Mouse (Mus musculus): Measurements from ENCODE around the gene C2. TPM values are rescaled to one million over a fixed set of nuclear protein-coding genes. Genes with fewer than 3 reads are reported as not detected.
A peak's percentile ranks its signal among the peaks of the same experiment; 100 is the strongest.

C2 gene
- polyA plus RNA-seq, 1 experiment: 62.9 TPM

DNA sequence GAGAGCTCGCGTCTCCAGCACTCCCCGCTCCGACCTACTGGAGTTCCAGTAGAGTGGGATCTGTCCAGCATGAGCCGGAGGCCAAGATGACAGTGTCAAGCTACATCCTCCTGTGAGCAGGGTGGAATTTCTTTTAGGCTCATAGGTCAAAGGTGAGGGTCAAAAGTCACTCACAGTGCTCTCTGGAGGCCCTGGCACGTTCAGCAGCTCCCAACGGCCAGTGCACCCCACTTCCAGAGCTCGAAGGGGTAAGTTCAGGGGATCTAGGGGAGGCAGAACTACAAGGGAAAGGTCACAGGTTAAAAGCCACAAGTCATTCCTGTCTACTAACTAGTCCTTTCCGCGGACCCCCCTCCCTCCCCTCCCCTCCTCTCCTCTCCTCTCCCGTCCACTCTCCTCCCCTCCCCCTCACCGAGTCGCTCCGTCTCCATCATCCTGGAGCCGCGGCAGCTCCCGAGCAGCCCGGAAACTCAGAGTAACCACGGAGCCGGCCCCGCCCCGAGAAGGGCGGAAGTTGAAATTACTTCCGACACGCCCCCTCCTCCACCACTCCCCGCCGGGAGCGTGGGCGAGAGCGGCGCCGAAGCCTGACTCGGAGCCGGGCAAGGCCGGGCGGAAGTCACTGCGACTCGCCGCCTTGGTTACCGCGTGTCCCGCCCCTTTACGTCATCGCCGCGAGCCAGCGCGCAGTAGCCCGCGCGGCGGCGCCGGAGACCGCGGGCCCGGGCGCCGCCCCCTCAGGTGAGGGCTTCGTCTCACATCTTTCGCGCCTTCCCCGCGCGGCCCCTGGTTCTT is 48.1 kb downstream of the C2 start, which contains the start of the genes Skiv2l and Nelfe:
Skiv2l (minus strand) TSS at position 489 of the 795 bp plus-strand sequence.
Nelfe (plus strand) TSS at position 670 of the 795 bp plus-strand sequence.
- peak within 1 kb of the TSS; percentile 10; the same call in 1 of the 2 replicates for H3K27ac ChIP-seq (ENCODE audit: insufficient read depth, low read depth, low read length)
- H3K27me3 ChIP-seq (replicated peaks; ENCODE audit: control insufficient read depth, insufficient read depth, low read length): no peaks in the 10 kb centered on the region
- DNase-seq: peak; percentile 98
- H3K36me3 ChIP-seq (ENCODE audit: control insufficient read depth, insufficient read depth, low read length): no peaks in the 10 kb centered on the region
- WGBS: 2% methylated on average over 65 of the region's 65 CpGs
- peaks cover 7% of the 10 kb centered on the region; the same call in 1 of the 2 replicates for H3K4me1 ChIP-seq (ENCODE audit: control insufficient read depth, insufficient read depth, low read length)
- TF ChIP-seq CTCF (conservative IDR thresholded peaks at IDR 0.05; ENCODE audit: insufficient read depth, insufficient read length, low read depth, low read length) (0 out of 2 replicates have a peak, but pooled peaks have one; percentile 19), POLR2A (IDR thresholded peaks at IDR 0.05; ENCODE audit: low read depth, low read length) (no peak)
- H3K4me3 ChIP-seq (ENCODE audit: insufficient read depth, low read depth, low read length): peak within 1 kb of the TSS; percentile 71

DNA sequence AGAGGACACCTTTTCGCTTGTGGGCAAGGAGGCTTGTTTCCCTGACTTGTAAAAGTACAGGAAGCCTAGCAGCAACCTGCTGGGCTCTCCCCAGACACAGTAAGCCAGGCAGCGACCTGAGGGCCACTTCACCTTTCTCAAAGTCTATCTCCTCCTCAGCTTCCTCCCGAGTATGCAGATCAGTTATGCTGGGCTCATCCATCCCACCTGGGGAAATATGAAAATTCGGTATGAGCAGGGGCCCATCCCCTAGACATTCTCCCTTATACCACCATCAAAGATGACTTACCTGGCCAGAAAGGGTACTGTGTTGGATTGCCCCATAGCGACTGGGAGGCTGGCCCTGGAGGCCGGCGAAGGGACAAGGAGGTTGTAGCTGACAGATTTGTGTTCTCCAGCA is 50.5 kb downstream of the C2 start:
- peaks cover 7% of the 10 kb centered on the region; the same call in 1 of the 2 replicates for H3K4me1 ChIP-seq (ENCODE audit: control insufficient read depth, insufficient read depth, low read length)
- 93% methylated on average over 7 of the region's 7 CpGs for whole genome bisulfite sequencing
- DNase-seq: no peak
- TF ChIP-seq POLR2A (IDR thresholded peaks at IDR 0.05; ENCODE audit: low read depth, low read length): no peak
- no peak for TF ChIP-seq CTCF (conservative IDR thresholded peaks at IDR 0.05; ENCODE audit: insufficient read depth, insufficient read length, low read depth, low read length)
- H3K27me3 ChIP-seq (replicated peaks; ENCODE audit: control insufficient read depth, insufficient read depth, low read length): no peaks in the 10 kb centered on the region
- no peak overlapping the region for H3K27ac ChIP-seq (ENCODE audit: insufficient read depth, low read depth, low read length)
- no peaks in the 10 kb centered on the region for H3K36me3 ChIP-seq (ENCODE audit: control insufficient read depth, insufficient read depth, low read length)
- H3K4me3 ChIP-seq (ENCODE audit: insufficient read depth, low read depth, low read length): no peak overlapping the region

DNA sequence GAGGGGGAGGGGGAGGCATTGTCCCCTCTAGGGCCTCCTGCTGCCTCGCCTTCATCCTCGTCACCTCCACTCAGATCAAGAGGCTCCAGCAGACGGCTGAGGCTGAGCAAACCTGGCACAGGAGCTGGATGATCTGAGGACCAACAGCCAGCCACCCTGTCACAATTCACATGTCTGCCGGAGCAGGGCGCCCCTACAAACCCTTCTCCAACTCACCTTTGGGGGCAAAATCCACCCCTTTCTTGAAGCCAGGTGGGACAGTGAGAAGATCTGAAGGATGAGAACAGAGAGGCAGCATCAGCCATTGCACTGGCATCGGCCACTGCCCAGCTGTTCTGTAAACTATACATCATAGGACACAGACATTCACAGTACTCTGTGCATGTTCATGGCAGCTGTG is 50.9 kb downstream of the C2 start:
- Histone ChIP-seq H3K27me3 (replicated peaks; ENCODE audit: control insufficient read depth, insufficient read depth, low read length) (no peaks in the 10 kb centered on the region), H3K4me3 (ENCODE audit: insufficient read depth, low read depth, low read length) (no peak overlapping the region), H3K36me3 (ENCODE audit: control insufficient read depth, insufficient read depth, low read length) (no peaks in the 10 kb centered on the region), H3K27ac (ENCODE audit: insufficient read depth, low read depth, low read length) (no peak overlapping the region), H3K4me1 (ENCODE audit: control insufficient read depth, insufficient read depth, low read length) (peaks cover 7% of the 10 kb centered on the region; the same call in 1 of the 2 replicates)
- DNase-seq: no peak
- 95% methylated on average over 6 of the region's 6 CpGs for WGBS
- no peak for TF ChIP-seq CTCF (conservative IDR thresholded peaks at IDR 0.05; ENCODE audit: insufficient read depth, insufficient read length, low read depth, low read length)
- no peak for TF ChIP-seq POLR2A (IDR thresholded peaks at IDR 0.05; ENCODE audit: low read depth, low read length)

DNA sequence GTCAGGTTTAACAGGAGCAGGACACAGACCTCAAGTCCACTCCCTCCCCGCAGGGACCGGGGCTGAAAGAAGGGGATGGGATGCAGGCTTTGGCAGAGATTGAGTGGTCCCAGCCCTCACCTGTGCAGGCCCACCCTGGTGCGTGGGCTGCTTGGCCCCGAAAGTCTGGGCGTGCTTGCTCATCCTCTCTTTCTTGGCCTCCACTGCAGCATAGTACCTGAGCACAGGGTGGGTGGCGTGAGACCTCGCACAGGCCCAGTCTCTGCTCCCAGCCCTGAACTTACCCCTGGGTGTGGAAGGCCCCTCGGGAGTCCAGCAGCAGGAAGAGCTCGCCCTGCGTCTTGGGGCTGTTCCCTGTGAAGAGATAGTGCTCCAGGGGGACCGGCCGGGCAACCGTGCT is 53.2 kb downstream of the C2 start:
- no peak overlapping the region for H3K27ac ChIP-seq (ENCODE audit: insufficient read depth, low read depth, low read length)
- DNase-seq: no peak
- no peaks in the 10 kb centered on the region for H3K36me3 ChIP-seq (ENCODE audit: control insufficient read depth, insufficient read depth, low read length)
- H3K4me3 ChIP-seq (ENCODE audit: insufficient read depth, low read depth, low read length): no peak overlapping the region
- TF ChIP-seq POLR2A (IDR thresholded peaks at IDR 0.05; ENCODE audit: low read depth, low read length): no peak
- no peak for TF ChIP-seq CTCF (conservative IDR thresholded peaks at IDR 0.05; ENCODE audit: insufficient read depth, insufficient read length, low read depth, low read length)
- no peaks in the 10 kb centered on the region for H3K27me3 ChIP-seq (replicated peaks; ENCODE audit: control insufficient read depth, insufficient read depth, low read length)
- H3K4me1 ChIP-seq (ENCODE audit: control insufficient read depth, insufficient read depth, low read length): peaks cover 3% of the 10 kb centered on the region; the same call in 1 of the 2 replicates
- 94% methylated on average over 13 of the region's 13 CpGs for WGBS

DNA sequence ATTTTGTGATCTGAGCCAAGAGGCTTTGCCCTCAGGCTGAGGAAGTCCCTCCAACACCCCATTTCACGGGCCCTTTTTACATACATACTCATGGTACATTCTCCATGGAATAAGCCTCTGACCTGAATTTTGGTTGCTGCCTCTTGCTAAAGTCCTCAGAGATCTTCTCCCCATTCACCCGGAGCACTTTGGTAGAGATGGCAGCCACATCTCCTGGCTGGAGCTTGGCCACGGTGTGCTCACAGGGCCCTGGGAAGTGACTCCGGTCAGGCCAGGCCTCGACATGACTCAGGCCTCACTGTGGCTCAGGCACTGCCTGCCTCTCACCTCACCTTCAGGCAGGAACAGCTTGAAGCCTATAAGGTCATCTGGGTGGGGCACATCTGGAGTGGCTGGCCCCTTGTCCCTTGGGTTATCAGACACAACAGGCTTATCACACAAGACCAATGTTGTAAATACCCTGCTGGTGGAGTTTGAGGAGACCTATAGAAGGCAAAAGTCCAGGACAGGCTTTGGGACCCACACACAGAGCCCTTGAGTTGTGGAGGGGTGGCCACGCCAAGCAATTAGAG is 57.2 kb downstream of the C2 start:
- H3K36me3 ChIP-seq (ENCODE audit: control insufficient read depth, insufficient read depth, low read length): no peaks in the 10 kb centered on the region
- TF ChIP-seq CTCF (conservative IDR thresholded peaks at IDR 0.05; ENCODE audit: insufficient read depth, insufficient read length, low read depth, low read length) (no peak), POLR2A (IDR thresholded peaks at IDR 0.05; ENCODE audit: low read depth, low read length) (no peak)
- no peak overlapping the region for H3K27ac ChIP-seq (ENCODE audit: insufficient read depth, low read depth, low read length)
- no peaks in the 10 kb centered on the region for H3K27me3 ChIP-seq (replicated peaks; ENCODE audit: control insufficient read depth, insufficient read depth, low read length)
- no peak for DNase-seq
- no peak overlapping the region for H3K4me3 ChIP-seq (ENCODE audit: insufficient read depth, low read depth, low read length)
- H3K4me1 ChIP-seq (ENCODE audit: control insufficient read depth, insufficient read depth, low read length): peaks cover 9% of the 10 kb centered on the region
- 86% methylated on average over 6 of the region's 6 CpGs for WGBS

DNA sequence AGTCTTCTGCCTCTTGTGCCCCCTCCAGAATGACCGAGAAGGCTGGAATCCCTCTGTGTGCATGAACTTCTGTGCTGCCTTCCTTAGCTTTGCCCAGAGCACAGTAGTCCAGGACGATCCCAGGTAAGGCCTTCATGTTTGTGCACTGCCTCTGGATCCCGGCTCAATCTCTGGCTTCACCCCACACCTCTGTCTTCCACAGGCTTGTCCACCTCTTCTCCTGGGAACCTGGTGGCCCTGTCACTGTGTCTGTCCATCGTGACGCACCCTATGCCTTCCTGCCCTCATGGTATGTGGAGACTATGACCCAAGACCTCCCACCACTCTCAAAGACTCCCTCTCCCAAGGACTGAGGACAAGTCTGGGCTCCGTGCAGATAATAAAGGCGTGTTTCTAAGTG is 59.3 kb downstream of the C2 start:
- TF ChIP-seq POLR2A (IDR thresholded peaks at IDR 0.05; ENCODE audit: low read depth, low read length): no peak
- no peak for TF ChIP-seq CTCF (conservative IDR thresholded peaks at IDR 0.05; ENCODE audit: insufficient read depth, insufficient read length, low read depth, low read length)
- Histone ChIP-seq H3K4me3 (ENCODE audit: insufficient read depth, low read depth, low read length) (no peak overlapping the region), H3K27me3 (replicated peaks; ENCODE audit: control insufficient read depth, insufficient read depth, low read length) (no peaks in the 10 kb centered on the region), H3K36me3 (ENCODE audit: control insufficient read depth, insufficient read depth, low read length) (no peaks in the 10 kb centered on the region; the same call in 1 of the 2 replicates), H3K4me1 (ENCODE audit: control insufficient read depth, insufficient read depth, low read length) (peaks cover 10% of the 10 kb centered on the region), H3K27ac (ENCODE audit: insufficient read depth, low read depth, low read length) (no peak overlapping the region)
- DNase-seq: no peak
- WGBS: 89% methylated on average over 7 of the region's 7 CpGs
